In genomic region chr9:14382256-14382791, GRCm38 (mm10) we compare ENCODE assay signal across 10 mouse cellular contexts. TPM values are rescaled to one million over a fixed set of nuclear protein-coding genes. Genes with fewer than 3 reads are reported as not detected.
DNase-seq lines count a peak whose midpoint lies in the region; ATAC-seq lines count a peak whose summit lies in the region.
"Had no signal": no experiment of that assay in that cellular context is flagged by ENCODE, and none has a peak within 500 bp of the region (broad histone marks: within the 10 kb centered on the region; RNA-seq: fewer than 3 reads in every experiment).

No protein-coding gene starts in this region.

- H3K4me2 ChIP-seq in hindbrain, embryonic 15.5 days: peak overlapping the region; percentile 83; the same call in 1 of the 2 replicates
- H3K4me2 ChIP-seq in hindbrain, embryonic 13.5 days: no peak overlapping the region
- H3K4me2 ChIP-seq in neural tube, embryonic 12.5 days (replicated peaks): 0 out of 2 replicates have a peak overlapping the region, but pooled peaks have one; percentile 84
- no peak overlapping the region for H3K4me2 ChIP-seq in neural tube, embryonic 15.5 days

- H3K9me3 ChIP-seq in hindbrain, embryonic 15.5 days: no peaks in the 10 kb centered on the region
- H3K9me3 ChIP-seq in hindbrain, embryonic 13.5 days: no peaks in the 10 kb centered on the region
- no peaks in the 10 kb centered on the region for H3K9me3 ChIP-seq in neural tube, embryonic 12.5 days
- H3K9me3 ChIP-seq in neural tube, embryonic 15.5 days (replicated peaks): no peaks in the 10 kb centered on the region
- H3K9me3 ChIP-seq: hindbrain, embryonic 10.5 days; limb, embryonic 15.5 days had no signal

- WGBS in hindbrain, embryonic 15.5 days: 84% methylated on average over 5 of the region's 5 CpGs
- 83% methylated on average over 5 of the region's 5 CpGs for WGBS in hindbrain, embryonic 13.5 days
- 81% methylated on average over 5 of the region's 5 CpGs for WGBS in neural tube, embryonic 12.5 days
- WGBS in neural tube, embryonic 15.5 days: 89% methylated on average over 5 of the region's 5 CpGs

- DNase-seq in cerebellum, adult 11-12 months: peak; percentile 30
- no peak for DNase-seq in cerebellum, postnatal 36 days
- no peak for DNase-seq in adrenal gland, postnatal 25 days

- no peaks in the 10 kb centered on the region for H3K27me3 ChIP-seq in hindbrain, embryonic 15.5 days
- H3K27me3 ChIP-seq in hindbrain, embryonic 13.5 days: peaks cover 13% of the 10 kb centered on the region; the same call in 1 of the 2 replicates
- no peaks in the 10 kb centered on the region; the same call in 1 of the 2 replicates for H3K27me3 ChIP-seq in neural tube, embryonic 12.5 days (replicated peaks)
- no peaks in the 10 kb centered on the region for H3K27me3 ChIP-seq in neural tube, embryonic 15.5 days (replicated peaks)

- ATAC-seq in hindbrain, embryonic 15.5 days (ENCODE audit: low FRiP score, low read depth): no peak
- ATAC-seq in hindbrain, embryonic 13.5 days (ENCODE audit: low FRiP score): no peak
- no peak for ATAC-seq in neural tube, embryonic 12.5 days (ENCODE audit: low FRiP score, low read depth)
- no peak for ATAC-seq in neural tube, embryonic 15.5 days (ENCODE audit: low FRiP score)
- no peak for ATAC-seq in frontal cortex, adult (ENCODE audit: low TSS enrichment)

- H3K36me3 ChIP-seq in hindbrain, embryonic 15.5 days: no peaks in the 10 kb centered on the region
- no peaks in the 10 kb centered on the region for H3K36me3 ChIP-seq in hindbrain, embryonic 13.5 days
- H3K36me3 ChIP-seq in neural tube, embryonic 12.5 days: no peaks in the 10 kb centered on the region
- no peaks in the 10 kb centered on the region for H3K36me3 ChIP-seq in neural tube, embryonic 15.5 days
- H3K36me3 ChIP-seq: hindbrain, embryonic 10.5 days; limb, embryonic 15.5 days had no signal

- peaks cover 24% of the 10 kb centered on the region for H3K4me1 ChIP-seq in hindbrain, embryonic 15.5 days (replicated peaks)
- peaks cover 21% of the 10 kb centered on the region for H3K4me1 ChIP-seq in hindbrain, embryonic 13.5 days (replicated peaks)
- peaks cover 5% of the 10 kb centered on the region; the same call in 1 of the 2 replicates for H3K4me1 ChIP-seq in neural tube, embryonic 12.5 days
- peaks cover 32% of the 10 kb centered on the region for H3K4me1 ChIP-seq in neural tube, embryonic 15.5 days

- H3K4me3 ChIP-seq in hindbrain, embryonic 15.5 days: no peak overlapping the region
- H3K4me3 ChIP-seq in hindbrain, embryonic 13.5 days: no peak overlapping the region
- H3K4me3 ChIP-seq in neural tube, embryonic 12.5 days: no peak overlapping the region
- H3K4me3 ChIP-seq in neural tube, embryonic 15.5 days (replicated peaks): no peak overlapping the region

- H3K27ac ChIP-seq in hindbrain, embryonic 15.5 days (replicated peaks): no peak overlapping the region
- no peak overlapping the region for H3K27ac ChIP-seq in hindbrain, embryonic 13.5 days
- H3K27ac ChIP-seq in neural tube, embryonic 12.5 days: no peak overlapping the region
- no peak overlapping the region for H3K27ac ChIP-seq in neural tube, embryonic 15.5 days (replicated peaks)
- H3K27ac ChIP-seq: hindbrain, embryonic 10.5 days; limb, embryonic 15.5 days had no signal

- H3K9ac ChIP-seq in hindbrain, embryonic 15.5 days: no peak overlapping the region
- H3K9ac ChIP-seq in hindbrain, embryonic 13.5 days: no peak overlapping the region
- H3K9ac ChIP-seq in neural tube, embryonic 12.5 days: no peak overlapping the region
- no peak overlapping the region for H3K9ac ChIP-seq in neural tube, embryonic 15.5 days (replicated peaks)
- H3K9ac ChIP-seq: limb, embryonic 15.5 days had no signal

RNA-seq across cellular contexts. Expression of gene Endod1, which starts 1.0 kb away (rescaled TPM):
- 30.6 and 32.5 TPM in 2 replicates for polyA plus RNA-seq in hindbrain, embryonic 15.5 days (2015; fragmentation: Nextera tagmentation; extraction: Ambion mirVana)
- 13.5 and 16.5 TPM in 2 replicates for polyA plus RNA-seq in hindbrain, embryonic 13.5 days (2015; fragmentation: Nextera tagmentation; extraction: Ambion mirVana)
- 9.6 and 11.7 TPM in 2 replicates for polyA plus RNA-seq in neural tube, embryonic 12.5 days (2016; fragmentation: Nextera tagmentation; extraction: Ambion mirVana)
- polyA plus RNA-seq in neural tube, embryonic 15.5 days (2015; fragmentation: Nextera tagmentation; extraction: Ambion mirVana): 37.3 and 39.1 TPM in 2 replicates
- 13.3 and 14.0 TPM in 2 replicates for total RNA-seq in adrenal gland, postnatal 25 days (2021)

Comparison
In these comparisons a context has a peak if more than half of its experiments do, and no peak if none do; other contexts are left out.
1. H3K4me2 ChIP-seq: peak in hindbrain, embryonic 15.5 days (single experiment) and neural tube, embryonic 12.5 days (single experiment); none in hindbrain, embryonic 13.5 days (single experiment) and neural tube, embryonic 15.5 days (single experiment).